Comparison of ENCODE assay signal across 8 mouse cellular contexts in the genomic region with DNA sequence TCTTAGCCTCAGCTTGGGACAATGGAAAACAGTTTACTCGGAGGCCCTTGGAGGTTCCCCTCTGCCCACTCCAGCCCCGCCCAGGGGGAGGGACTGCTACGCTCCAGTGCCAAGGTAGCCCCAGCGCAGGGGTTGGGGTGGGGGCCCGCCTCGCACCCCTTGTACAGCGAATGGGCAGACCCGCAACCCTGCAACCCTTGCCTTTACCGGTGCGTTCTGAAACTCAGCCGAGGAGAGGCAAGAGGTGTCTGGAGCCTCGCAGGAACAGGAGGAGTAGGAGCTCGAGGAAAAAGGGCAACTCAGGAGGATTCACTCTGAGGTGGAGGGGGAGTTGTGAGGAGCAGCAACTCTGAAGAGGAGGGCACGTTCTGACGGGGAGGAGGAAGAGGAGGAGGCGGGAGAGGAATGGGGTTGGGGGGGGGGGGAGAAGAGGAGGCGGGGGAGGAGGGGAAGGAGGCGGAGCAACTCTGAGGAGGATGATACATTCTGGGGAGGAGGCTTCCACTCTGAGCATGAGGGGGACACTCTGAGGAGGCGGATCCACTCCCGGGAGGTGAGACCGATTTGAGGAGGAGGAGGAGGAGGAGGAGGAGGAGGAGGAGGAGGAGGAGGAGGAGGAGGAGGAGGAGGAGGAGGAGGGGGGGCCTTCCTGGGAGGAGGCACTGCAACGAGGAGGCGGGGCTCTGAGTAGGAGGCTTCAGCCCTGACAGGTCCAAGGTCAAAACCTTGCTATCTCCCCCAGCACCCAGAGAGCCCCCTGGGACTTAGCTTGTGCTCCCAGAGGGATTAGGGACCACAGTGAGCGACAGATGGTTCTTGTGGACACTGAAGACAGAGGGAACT. TPM values are rescaled to one million over a fixed set of nuclear protein-coding genes. Genes with fewer than 3 reads are reported as not detected.
DNase-seq lines count a peak whose midpoint lies in the region; ATAC-seq and TF ChIP-seq lines count a peak whose summit lies in the region.

Cyp2d22 (minus strand) TSS at position 390 of the 843 bp plus-strand sequence.

- H3K36me3 ChIP-seq in liver, embryonic 11.5 days (ENCODE audit: control insufficient read depth, insufficient read depth, low read length), result no peaks in the 10 kb centered on the region
- H3K36me3 ChIP-seq in myocyte (ENCODE audit: control insufficient read depth, insufficient read depth), result no peaks in the 10 kb centered on the region

- peak; percentile 36; the same call in 1 of the 2 replicates for TF ChIP-seq POLR2A in cortical plate, adult 2 months (IDR thresholded peaks at IDR 0.05; ENCODE audit: extremely low read depth, insufficient read depth, low read length)
- TF ChIP-seq POLR2A in myocyte (IDR thresholded peaks at IDR 0.05; ENCODE audit: insufficient read length, low read depth), result no peak

- no peaks in the 10 kb centered on the region for H3K9me3 ChIP-seq in liver, embryonic 11.5 days (ENCODE audit: control insufficient read depth, low read length)

- DNase-seq in spleen, adult 18-20 months, result peak; percentile 41 to 60
- DNase-seq in spleen, postnatal 14 days (ENCODE audit: low spot score in 2 of 2), result no peak
- peak; percentile 81 to 82 for DNase-seq in heart, adult 18-20 months
- DNase-seq in kidney, adult 11 months, result peak; percentile 74
- DNase-seq in liver, embryonic 11.5 days (ENCODE audit: low spot score), result peak; percentile 71
- DNase-seq in thymus, postnatal 0 days (ENCODE audit: low spot score), result peak; percentile 44

- no peaks in the 10 kb centered on the region for H3K79me2 ChIP-seq in myocyte (ENCODE audit: control insufficient read depth, insufficient read depth)

- no peak within 1 kb of the TSS for H3ac ChIP-seq in myocyte (ENCODE audit: control insufficient read depth, insufficient read length)

- peak within 1 kb of the TSS; percentile 31 for H3K4me3 ChIP-seq in cortical plate, adult 2 months (ENCODE audit: insufficient read depth, low read length)
- H3K4me3 ChIP-seq in liver, embryonic 11.5 days (ENCODE audit: low read depth, low read length), result peak within 1 kb of the TSS; percentile 55
- peak within 1 kb of the TSS; percentile 11 for H3K4me3 ChIP-seq in myocyte

- H3K4me1 ChIP-seq in cortical plate, adult 2 months (ENCODE audit: control insufficient read depth, insufficient read depth, low read length), result peaks cover 2% of the 10 kb centered on the region
- H3K4me1 ChIP-seq in liver, embryonic 11.5 days (replicated peaks; ENCODE audit: control insufficient read depth, insufficient read depth, low read length), result peaks cover 11% of the 10 kb centered on the region

- H3K27me3 ChIP-seq in liver, embryonic 11.5 days (replicated peaks; ENCODE audit: control insufficient read depth, insufficient read depth, low read length), result no peaks in the 10 kb centered on the region
- H3K27me3 ChIP-seq in myocyte (ENCODE audit: control insufficient read depth, insufficient read depth, insufficient read length), result peaks cover 2% of the 10 kb centered on the region

- peak within 1 kb of the TSS; percentile 51 for H3K27ac ChIP-seq in cortical plate, adult 2 months (ENCODE audit: insufficient read depth, low read length)
- peak within 1 kb of the TSS; percentile 84 for H3K27ac ChIP-seq in liver, embryonic 11.5 days (ENCODE audit: low read depth, low read length)

- peak within 1 kb of the TSS; percentile 64 for H3K9ac ChIP-seq in liver, embryonic 11.5 days (ENCODE audit: low read depth, low read length)

- peak; percentile 69 for ATAC-seq in liver, embryonic 11.5 days (replicated peaks; ENCODE audit: low FRiP score)

- no peak for TF ChIP-seq CTCF in cortical plate, adult 2 months (IDR thresholded peaks at IDR 0.05; ENCODE audit: extremely low read depth, insufficient read depth, low read length)

- H3K4me2 ChIP-seq in liver, embryonic 11.5 days, result peak within 1 kb of the TSS; percentile 87
- H3K4me2 ChIP-seq in myocyte (ENCODE audit: low read depth), result peak within 1 kb of the TSS; percentile 43

- under 1% methylated on average over 18 of the region's 24 CpGs for WGBS in liver, embryonic 11.5 days

TF ChIP-seq in myocyte, 11 proteins besides CTCF, POLR2A, EP300 and RAD21:
- TF ChIP-seq MYOD1 (IDR thresholded peaks at IDR 0.05; ENCODE audit: control insufficient read depth in 1 of 3, insufficient read length in 2 of 3, low read depth in 2 of 3) (no peak), TCF12 (IDR thresholded peaks at IDR 0.05; ENCODE audit: insufficient read depth, poor library complexity, severe bottlenecking) (no peak)

RNA-seq across cellular contexts. Expression of gene Cyp2d22, which starts in this region (rescaled TPM):
- 50.3 and 57.9 TPM in 2 replicates for polyA plus RNA-seq in cortical plate, adult 2 months (2012; rRNA removed)
- total RNA-seq in heart, adult 18-20 months (2021), result 10 to 100 TPM; 25.8 to 30.1 TPM
- polyA plus RNA-seq in liver, embryonic 11.5 days (2014; fragmentation: Nextera tagmentation; extraction: Ambion mirVana), result 6.8 and 7.0 TPM in 2 replicates
- polyA plus RNA-seq in myocyte (2012; fragmentation: generic; extraction: Trizol), result 2.4 TPM
- polyA plus RNA-seq in thymus, postnatal 0 days (2015; fragmentation: Nextera tagmentation; extraction: Ambion mirVana), result 1.8 and 2.7 TPM in 2 replicates

Comparison
In these comparisons a context has a peak if more than half of its experiments do, and no peak if none do; other contexts are left out.
1. DNase-seq: peak in spleen, adult 18-20 months (2 of 2), heart, adult 18-20 months (2 of 2), kidney, adult 11 months (single experiment), liver, embryonic 11.5 days (single experiment) and thymus, postnatal 0 days (single experiment); none in spleen, postnatal 14 days (0 of 2).
2. Peak in every context shown above with its lines, with median percentiles within 50 percentile points of each other: H3K4me3 ChIP-seq.